Mouse (Mus musculus) MEL-GATA-1-ER (cell line): ENCODE measurements around the gene Ypel2.

ENCODE experiments used
- DNase-seq: peaks from one replicate; pipeline ENCODE4 v3.0.0-alpha.2; 2012; ENCODE audit warnings: low read depth; ENCODE audit errors: extremely low read depth

Gene Ypel2

DNA sequence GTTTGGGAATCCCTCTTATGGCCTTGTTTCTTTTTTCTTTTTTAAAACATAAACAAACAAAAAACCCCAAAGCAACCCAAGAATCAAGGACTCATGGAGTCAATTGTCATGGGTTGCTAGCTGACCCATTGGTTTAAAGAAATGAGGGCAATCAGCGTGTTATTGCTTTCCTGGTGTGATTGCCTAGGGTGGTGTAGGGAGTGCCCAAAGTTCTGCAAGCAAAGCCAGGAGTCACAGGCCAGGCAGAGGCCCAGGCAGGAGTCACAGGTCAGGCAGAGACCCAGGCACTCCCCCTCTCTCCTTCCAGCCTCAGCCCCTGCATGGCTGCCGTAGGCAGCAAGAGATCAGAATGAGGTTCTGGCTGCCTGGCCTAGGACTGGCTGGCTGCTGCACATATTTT is 58.6 kb downstream of the Ypel2 start:
- no peak for DNase-seq

DNA sequence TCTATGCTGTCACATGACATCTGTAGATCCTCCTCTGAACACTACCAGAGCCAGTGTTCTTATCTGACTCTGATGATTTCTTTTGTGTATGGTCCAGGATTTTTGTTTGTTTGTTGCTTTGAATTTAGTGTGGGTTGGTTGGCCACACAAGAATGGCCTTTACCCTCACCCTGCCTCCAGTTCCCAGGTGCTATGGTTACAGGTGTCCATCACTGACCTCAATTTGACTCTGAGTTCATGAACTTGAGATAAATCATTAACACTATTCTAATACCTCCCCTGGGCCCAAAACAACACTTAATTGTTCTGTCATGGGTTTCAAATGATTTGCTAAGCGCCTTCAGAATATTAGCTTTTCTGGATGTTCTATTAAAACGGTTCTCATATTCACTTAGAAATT is 61.3 kb downstream of the Ypel2 start:
- DNase-seq: no peak

DNA sequence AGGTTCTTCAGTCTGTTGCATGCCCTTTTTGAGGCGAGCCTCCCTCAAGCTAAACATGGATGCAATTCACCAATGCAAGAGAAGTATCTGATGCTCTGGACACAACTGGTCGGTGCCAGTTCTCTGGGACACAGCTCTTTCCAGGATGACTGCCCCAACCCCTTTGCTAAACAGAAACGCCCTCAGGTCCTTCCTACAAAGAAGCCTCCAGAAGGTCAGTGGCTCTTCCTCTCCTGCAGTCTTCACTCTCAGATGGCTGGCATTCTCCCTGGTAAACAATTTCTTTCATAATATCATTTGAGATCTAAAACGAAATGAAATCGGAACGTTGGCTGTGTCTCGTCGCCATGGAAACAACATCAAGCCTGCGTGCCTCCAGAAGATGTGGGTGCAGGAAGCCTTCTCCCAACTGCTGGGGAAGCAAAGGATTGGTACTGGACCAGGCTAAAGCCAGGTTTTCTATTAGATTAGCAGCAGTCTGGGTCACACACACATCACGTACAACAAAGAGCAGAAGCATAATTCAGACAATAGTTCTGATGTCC is 62.8 kb downstream of the Ypel2 start:
- DNase-seq: no peak

GRCm38 (mm10) chr11:86929985-86930384 is 63.5 kb downstream of the Ypel2 start:
- no peak for DNase-seq

DNA sequence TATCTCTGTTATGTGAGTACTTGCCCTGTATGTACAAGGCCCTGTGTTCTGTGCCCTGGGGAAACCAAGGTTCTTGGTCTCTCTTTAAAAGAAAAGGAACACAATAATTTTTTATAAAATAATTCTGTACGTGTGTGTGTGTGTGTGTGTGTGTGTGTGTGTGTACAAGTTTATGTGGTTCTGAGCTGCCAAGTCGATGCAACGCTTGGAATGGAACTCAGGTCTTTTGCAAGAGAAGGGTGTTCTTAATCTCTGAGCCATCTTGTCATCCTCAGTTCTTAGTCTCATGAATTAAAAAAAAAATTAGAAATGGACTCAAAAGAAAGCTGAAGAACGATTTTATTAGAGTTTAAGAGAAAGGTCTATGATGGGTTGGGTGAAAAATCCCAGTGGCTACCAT is 64.0 kb downstream of the Ypel2 start:
- no peak for DNase-seq

GRCm38 (mm10) chr11:86925085-86925638 is 68.3 kb downstream of the Ypel2 start:
- DNase-seq: no peak

- DNase-seq: no peak
Observed at GRCm38 (mm10) chr11:86924629-86925028, 68.9 kb downstream of the Ypel2 start.

GRCm38 (mm10) chr11:86923654-86924053 is 69.9 kb downstream of the Ypel2 start:
- DNase-seq: no peak

DNA sequence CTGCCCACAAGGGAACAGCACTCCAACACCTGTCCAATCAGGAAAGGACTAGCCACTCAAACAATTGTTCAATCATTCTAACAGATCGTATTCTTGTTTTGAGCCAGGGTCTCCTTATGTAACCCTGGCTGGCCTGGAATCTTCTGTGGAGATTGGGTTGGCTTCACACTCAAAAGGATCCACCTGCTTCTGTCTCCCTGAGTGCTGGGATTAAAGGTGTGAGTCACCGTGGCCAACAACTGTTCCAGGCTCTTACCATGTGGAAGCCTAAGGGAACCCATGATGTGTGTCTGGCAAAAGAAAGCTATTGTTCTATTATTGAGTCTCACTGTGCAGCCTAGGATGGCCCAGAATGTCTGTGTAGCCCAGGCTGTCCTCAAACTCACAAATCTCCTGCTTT is 71.5 kb downstream of the Ypel2 start:
- no peak for DNase-seq

- DNase-seq: no peak
Observed at GRCm38 (mm10) chr11:86921335-86921734, 72.2 kb downstream of the Ypel2 start.

GRCm38 (mm10) chr11:86920111-86921080 is 73.1 kb downstream of the Ypel2 start:
- no peak for DNase-seq

DNA sequence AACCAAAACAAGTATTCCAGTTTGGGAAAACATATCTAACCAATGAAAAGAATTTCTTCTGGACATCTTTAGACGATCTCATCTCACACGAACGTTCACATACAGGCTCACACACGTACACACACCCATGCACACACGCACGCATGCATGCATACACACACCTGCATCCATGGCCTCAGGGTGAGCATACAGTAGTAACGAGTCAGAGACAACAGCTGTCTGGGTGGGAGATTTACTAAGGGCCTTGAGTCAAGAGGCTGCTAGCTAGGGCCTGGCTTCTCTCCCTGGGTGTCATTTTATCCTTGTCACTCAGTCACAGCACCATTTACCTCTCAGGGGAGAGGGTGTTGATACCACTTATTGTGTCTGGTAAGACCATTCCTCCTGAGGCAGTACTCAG is 74.0 kb downstream of the Ypel2 start:
- no peak for DNase-seq

GRCm38 (mm10) chr11:86917536-86917935 is 76.0 kb downstream of the Ypel2 start:
- no peak for DNase-seq

GRCm38 (mm10) chr11:86916596-86917249 is 76.8 kb downstream of the Ypel2 start:
- DNase-seq: no peak

DNA sequence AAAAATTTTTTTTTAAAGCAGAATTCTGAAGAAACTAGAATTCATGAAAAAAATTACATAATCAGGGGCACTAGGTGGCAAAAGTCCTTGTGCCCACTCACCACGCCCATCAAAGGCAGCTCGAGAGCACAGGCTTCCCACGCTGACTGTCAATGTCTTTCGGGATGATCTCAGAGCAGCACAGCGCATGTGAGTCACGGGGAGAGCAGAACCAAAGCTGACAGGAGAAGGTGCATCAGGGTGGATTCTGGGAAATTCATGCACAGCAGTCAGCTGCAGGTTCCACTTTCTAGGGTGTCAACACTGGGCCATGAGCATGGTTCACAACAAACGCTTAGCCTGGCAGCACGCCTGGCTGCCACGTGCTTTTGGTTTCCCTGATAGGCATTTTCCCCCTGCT is 79.2 kb downstream of the Ypel2 start:
- no peak for DNase-seq

DNA sequence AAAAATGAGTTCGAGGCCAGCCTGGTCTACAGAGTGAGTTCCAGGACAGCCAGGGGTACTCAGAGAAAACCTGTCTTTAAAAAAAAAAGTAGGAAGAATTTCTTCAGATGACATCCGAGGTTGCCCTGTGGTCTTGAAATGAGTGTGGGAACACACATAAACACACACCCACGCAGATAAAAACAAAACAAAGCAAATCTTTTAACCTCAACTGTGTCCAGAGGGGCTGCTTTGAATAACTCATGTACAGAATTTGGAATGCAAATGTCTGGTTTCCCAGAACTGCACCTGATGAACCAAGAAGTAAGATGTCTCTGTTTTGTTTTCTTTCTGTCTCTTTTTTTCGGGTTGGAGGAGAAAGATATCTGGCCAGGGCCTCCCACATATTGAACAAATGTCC is 83.3 kb downstream of the Ypel2 start:
- DNase-seq: no peak

DNA sequence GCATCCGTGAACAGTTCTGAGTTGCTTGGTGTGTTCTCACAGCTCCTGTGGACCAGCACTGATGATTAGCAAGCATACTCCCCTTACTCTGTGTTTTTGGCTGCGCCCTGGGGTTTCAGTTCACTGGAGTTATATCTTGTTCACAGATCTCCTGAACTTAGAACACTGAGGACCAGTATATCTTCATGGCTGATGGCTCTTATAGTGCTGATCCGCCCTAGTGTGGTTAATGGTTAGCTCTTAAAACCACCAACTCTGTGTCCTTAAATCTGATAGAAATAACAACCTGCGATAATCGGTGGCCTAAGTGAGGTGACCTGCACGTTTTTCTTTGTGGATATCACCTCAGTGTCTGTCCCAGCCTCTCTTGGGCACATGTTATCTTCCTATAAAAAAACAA is 84.5 kb downstream of the Ypel2 start:
- DNase-seq: no peak

GRCm38 (mm10) chr11:86907889-86908590 is 85.5 kb downstream of the Ypel2 start:
- peak; percentile 62 for DNase-seq

- DNase-seq: no peak
Observed at GRCm38 (mm10) chr11:86906767-86907662, 86.5 kb downstream of the Ypel2 start.

GRCm38 (mm10) chr11:86906257-86906656 is 87.2 kb downstream of the Ypel2 start:
- no peak for DNase-seq
